Mouse (Mus musculus) B cell, adult 2 months (primary cell): ENCODE results near the gene Icos.
A peak's percentile ranks its signal among the peaks of the same experiment; 100 is the strongest.

Experiments
- DNase-seq, 2 experiments: peaks; one replicate each; pipeline ENCODE4 v3.0.0; 2022

Gene Icos

DNA sequence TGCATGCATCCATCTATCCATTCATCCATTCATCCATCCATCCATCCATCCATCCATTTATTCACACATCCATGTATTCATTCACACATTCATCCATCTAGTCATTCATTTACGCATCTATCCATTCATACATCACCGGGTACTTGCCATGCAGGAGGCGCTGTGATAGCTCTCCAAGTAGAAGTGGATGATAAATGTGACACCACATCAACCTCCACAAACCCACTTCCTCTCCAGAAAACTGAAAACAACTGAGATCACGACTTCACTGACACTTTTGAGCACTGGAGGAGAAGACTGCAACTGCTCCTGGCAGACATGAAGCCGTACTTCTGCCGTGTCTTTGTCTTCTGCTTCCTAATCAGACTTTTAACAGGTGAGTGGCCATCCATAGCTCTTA lies at the start of gene Icos:
Gene Icos (plus strand): TSS at position 287 of the 400 bp plus-strand sequence.
- DNase-seq: no peak

DNA sequence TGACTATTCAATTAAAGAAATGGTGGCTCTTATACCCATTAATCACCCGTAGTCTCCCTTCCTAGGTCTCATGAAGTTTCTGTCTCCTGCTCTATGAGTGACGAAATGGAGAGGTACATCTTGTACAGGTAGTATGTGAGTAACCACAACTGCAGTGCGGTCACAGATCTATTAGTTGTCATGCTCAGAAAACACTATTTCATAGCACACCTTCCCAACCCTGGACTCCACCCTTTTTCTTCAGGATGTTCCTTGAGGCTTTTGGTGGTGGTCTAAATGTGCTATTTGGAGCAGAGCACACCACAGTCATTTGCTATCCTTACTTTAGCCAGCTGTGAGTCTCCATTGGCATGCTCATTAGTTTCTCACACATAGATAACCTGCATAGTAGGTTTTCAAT lies 48.7 kb upstream of the Icos start:
- DNase-seq: no peak

DNA sequence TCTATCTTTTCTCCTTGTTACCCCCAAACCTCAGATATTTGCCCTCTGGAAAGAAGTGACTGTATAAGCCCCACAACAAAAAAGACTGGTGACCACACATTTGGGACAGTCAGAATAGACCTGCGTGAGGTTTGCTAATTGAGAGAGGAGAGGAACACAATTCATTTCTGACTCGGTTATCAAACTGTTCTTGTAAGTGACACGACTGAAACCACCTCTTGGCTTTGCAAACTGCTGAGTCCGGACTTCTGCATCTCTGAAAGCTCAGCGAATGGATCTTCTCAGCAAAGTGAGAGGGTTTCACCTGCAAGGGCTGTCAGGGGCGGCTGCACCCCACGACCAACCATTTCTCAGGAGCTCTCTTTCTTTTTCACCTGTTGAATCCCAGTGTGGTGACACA lies 47.3 kb upstream of the Icos start:
- no peak for DNase-seq

DNA sequence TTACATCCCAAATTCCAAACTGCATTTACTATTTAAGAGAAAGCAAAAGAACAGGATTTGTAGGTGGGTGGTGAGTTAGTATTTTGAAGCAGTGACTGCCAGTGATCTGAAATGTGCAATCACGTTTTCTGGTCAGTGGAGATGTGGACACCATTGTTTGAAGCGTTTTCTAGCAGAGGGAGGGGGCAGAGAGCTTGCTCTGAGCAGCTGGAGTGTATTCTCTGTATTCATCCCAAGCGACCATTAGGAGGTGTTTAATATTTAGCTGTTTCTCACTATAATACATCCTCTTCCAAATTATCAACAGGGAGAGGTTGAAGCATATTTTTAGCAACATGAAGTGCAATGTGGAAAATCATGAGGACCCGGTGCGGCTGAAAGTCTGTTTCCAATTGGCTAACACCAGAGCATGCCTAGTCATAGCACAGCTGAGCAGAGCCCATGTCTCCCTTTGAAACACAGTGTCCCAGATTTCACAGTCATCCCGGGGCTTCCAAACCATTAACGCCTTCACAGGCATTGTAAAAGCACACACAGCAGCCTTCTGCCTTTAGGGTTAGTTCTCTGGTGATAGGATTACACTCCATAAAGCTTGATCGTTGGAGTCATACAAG lies 41.7 kb upstream of the Icos start:
- no peak for DNase-seq

DNA sequence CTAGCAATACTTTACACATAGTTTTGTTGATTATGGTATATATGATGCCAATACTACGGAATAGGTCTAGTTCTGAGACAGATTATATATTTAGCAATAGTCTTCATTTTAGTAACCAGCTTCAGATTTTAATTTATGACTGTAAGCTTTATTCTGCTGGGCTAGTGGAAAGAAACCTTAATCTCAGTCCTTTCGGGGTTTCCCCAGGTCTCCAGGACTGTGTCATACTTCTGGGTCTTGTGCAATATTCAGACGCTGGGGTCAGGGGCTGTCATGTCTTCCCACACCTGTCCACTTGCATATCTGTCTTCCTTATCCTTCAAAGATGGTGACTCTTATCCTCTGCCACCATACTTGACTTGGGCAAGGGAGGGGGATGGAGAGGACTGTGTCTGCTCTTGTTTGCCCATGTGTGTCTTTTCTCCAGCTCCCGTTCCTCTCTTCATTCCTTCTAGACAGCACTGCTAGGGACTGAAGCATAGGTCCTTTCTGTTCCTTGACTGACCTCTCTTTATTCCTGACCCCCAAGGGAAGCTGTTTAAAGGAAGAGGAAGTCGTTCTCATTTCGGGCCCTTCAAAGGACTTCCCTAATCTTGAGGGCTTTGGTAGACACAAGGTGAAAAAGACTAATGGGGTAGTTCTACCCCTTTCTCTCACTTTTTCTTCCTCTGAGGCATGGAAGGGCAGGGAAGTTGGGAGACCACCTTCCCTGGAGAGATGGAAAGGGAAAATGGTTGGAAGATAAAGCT lies 40.6 kb upstream of the Icos start:
- DNase-seq: no peak

DNA sequence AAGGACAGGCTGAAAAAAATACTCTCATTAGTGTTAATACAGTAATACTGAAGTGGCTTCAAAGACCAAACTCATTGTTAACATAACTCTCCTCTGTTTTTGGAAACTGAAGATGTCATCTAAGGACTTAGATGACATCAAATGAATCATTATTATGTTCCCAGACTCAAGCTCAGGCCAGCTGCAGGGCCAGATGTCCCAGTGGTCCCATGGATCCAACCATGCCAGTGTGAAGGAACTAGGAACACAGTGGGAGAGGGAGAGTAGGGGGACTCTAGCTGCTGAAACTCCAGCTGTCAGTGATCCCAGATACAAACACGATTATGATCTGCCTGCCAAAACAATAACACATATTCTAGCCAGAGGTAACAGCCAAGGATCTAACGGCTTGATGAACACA lies 39.5 kb upstream of the Icos start:
- DNase-seq: no peak

DNA sequence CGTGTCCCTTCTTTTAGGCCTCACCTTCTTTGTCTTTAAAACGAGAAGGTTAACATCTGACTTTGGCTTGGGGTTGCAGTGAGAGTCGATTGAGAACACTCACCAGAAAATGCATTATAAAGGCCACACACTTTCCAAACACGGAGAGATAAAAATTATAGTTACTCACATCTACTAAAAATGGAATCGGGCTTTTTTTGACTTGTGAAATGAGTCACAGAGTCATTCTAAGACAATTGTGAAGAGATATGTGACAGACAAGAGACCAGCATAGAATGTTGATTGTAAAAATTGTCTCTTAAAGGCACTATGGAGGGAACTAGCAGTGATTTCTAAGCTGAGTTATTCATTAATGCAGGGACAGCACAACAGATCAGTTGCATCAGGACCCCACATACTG lies 38.8 kb upstream of the Icos start:
- no peak for DNase-seq

DNA sequence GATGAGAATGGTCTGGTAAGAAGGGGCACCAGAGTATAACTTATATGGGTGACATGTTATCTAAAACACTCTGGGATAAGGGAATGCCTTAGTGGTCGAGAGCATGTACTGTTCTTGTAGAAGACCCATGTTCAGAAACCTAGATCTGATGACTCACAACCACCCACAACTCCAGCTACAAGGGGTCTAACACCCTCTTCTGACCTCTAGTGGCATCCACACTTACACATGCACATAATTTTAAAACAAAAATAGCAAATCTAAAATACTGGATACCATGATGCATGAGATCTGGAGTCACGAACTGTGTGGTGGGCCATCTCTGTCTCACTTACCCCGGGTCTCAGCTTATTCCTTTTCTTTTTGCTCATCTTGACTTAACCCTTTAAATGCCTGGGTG lies 37.7 kb upstream of the Icos start:
- no peak for DNase-seq

DNA sequence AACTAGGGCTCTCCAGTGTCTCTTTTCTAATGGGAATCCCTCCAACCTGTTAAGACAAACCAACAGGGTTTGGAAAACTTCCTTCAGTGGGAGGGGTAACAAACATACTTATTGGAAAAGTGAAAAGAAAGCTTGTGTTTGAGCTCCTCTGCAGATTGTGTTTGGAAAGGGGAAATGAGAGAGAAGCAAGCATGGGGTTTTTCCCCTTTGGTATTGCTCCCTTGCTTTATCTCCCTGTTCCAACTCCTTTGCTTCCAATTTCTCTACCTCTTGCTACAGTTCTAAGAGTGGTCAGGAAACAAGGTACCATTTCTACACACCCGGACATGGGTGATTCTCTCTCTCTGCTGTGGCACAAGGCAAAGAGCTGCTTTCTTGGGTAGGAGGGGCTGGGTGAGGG lies 37.1 kb upstream of the Icos start:
- DNase-seq: no peak

DNA sequence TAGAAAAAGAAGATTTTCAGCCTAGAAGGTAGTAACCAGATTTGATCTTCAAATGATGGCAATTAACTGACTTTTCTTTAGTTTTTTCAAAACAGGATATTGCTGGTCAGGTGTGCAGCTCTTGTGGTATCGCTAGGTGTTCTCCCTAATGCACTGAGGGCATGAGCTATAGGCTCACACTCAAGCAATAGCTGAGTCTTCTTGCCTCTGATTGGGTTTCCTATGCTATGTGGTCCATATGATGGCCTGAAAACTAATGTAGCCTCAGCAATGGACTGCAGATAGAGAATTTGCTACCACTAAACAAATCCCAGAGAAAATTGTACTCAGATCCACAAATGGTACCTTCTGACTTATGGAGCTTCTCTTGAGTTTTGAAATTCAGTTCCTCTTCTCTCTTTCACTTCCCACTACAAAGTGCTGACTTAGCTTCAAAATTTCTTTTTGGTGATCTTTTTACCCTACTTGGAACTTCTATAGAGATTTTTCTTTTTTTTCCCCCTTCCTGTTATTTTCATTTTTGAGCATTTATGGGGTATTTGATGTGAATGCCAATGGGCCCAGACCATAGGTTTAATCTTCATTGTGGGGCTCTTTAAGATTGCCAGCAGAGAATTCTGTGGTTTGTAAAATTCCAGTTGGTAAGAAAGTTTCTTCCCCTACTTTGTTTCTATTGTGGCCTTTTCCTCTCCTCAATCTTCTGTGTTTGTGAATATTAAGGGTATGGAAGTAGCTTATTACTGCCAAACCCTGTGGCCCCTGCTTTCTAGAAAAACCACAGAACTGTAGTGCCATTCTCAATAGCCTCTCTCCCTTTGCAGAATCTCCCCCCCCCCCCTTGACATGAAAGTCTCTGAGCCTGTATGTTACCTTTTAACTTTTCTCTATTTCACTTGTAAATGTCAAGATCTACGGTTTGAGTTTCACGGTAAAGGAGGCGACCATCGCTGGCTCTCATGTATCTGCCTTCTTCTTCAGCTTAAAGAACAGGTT lies 36.4 kb upstream of the Icos start:
- DNase-seq: peak; percentile 59 to 69

DNA sequence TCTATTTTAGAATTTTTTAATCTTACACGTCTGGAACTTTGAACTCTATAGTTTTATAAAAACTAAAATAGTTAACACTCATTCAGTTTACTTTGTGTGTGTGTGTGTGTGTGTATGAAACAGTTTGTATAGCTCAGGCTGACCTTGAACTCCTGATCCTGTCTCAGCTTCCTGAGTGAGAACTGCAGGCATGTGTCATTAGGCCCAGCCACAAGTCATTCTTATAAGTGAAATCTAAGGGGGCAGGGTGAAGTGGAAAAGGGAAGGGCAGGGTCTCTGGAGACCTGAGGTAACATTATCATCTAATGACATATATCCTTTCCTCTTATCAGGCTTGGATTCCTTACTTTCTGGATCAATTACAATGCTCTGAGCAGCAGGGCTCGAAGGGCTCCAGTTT lies 34.8 kb upstream of the Icos start:
- no peak for DNase-seq

DNA sequence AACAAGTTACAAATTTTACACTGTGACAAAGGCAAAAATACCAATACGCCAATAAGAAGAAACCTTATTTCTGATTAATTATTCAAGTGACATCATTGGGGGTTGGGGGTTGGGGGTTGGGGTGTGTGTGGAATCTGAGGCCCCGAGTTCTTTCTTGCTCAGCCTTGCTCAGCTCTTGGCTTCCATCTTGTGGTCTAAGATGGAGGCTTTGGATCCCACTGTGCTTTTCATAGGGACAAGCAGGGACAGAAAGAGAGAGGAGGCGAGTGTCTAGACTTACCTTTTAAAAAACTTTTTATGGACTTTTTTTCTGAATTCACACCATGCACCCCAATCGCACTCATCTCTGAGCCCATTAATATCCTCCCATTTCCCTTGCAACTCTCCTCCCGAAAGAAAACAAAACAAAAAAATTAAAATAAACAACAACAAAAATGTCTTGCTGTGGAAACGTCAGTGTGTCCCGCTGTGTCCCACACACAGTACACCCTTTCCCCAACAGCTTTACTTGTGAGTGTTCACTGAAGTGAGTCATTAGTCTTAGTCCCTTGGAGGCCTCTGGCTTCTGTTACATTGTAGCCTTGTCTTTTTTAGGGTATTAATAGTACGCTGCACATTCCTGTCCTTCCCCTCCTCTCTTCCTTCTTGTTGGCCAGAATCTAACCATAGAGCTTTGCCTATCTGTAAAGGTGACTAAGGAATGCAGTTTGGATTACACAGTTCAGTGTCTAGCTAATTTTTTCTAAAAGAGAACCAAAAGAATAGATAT lies 31.9 kb upstream of the Icos start:
- DNase-seq: no peak

DNA sequence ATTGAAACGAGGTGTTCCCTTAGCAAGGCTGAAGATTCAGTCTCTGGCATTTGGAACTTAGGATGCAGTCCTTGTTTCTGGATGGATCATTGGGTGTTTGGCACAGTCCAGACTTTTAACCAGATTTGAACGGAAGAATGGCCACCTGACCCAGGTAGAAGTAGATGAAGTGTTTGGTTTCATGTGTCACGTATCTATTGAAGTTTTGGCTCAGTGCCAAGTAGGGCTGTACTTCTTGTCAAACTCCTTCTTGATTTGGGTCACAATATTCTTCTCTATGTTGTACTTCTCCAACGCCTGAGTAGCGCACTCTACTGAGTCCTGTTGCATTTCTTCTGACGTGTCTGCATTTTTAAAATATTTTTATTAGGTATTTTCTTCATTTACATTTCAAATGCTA lies 29.6 kb upstream of the Icos start:
- no peak for DNase-seq

DNA sequence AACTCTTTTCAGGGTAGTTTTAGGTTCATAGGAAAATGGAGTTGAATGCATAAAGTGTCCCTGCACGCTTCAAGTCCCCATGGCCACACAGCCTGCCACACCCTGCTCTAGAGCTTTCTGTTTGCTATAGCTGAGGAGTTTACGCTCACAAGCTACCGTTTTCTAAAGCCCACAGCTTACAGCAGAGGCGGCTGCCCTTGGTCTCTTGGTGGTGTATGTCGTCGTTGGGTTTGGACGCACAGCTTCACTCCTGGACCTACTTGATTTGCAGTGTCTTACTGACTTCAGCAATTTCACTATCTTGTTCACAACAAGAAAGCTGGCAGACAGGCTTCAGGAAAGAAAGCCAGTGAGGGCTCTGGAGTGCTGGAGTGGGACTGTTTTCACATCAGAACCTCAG lies 24.8 kb upstream of the Icos start:
- no peak for DNase-seq

DNA sequence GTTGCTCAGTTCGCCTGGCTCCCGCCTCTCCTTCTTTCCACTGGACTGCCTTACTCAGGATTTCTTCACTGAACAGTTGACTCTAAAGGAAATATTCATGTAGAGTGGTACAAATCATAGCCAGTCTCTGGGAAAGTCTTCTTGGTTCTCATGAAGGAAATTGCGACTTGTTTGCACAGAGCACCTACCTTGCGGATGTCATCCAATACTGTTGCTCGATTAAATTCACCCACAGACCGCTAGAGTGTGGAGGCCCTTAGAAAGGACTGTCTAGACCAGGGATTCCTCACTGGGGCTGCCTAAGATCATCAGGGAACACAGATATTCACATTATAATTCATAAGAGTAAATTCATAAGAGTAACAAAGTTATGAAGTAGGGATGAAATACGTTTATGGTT lies 24.0 kb upstream of the Icos start:
- DNase-seq: no peak

DNA sequence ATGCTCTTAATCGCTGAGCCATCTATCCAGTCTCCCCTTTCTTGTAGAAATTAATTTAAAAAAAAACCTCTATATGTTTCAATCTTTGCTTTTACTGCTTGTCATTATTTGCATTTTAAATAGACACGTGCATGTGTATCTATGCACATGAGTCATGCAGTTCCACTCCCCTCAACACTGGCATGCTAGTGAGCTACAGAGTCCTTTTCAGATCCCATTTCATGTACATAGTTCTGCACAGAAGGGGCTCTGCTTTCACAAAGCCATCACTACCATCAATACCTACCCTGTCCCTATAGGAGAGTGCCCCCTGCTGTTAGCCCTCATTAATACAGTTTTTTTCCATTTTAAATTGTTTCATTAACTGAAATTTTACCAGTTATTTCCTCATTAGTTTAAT lies 23.0 kb upstream of the Icos start:
- peak; percentile 59 to 62 for DNase-seq

DNA sequence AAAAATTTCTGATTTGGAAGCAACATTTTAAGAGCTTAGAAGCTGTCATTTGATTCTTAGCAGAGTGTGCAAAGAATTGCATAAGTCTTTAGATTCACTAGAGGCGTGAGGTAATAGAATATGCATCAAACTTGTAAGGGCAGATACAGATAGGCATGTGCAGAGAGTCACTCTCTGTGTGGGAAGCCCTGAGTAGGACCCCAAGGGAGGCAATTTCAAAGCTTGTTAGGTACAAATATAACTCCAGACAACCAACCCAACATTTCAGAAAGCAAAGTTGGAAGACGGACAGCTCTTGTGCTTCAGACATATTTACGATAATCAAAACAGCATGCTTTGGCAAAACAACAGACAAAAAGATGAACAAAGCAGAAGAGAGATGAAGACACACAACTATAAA lies 22.5 kb upstream of the Icos start:
- DNase-seq: no peak

DNA sequence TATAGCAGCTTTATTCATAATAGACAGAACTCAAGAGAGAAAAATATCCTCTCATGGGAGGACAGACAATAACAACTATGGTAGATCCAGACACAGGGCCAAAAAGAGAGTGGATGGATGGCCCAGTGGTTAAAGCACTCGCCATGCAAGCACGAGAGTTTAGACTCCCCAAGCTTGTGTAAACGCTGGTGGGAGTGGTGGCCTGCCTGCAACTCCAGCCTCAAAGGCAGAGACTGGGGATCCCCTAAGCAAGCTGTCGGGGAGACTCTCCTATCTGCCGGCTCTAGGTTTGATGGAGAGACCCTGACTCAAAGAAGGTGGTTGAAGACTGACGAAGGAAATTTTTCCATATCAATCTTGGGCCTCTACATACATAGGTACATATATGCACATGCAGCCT lies 21.5 kb upstream of the Icos start:
- no peak for DNase-seq

DNA sequence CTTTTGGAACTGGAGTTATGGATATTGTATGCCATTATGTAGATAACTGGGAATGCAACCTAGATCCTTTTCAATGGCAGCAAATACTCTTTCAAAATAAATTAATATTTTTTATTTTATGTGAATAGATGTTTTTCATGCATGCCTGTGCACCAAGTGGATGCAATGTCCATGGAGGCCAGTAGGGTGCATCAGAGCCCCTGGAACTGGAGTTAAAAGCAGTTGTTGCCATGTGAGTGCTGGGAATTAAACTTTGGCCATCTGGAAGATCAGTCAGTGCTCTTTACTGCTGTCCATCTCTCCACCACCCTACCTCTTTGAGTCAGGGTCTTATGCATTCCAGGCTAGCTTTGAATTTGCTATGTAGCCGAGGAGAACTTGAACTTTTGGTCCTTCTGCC lies 19.4 kb upstream of the Icos start:
- no peak for DNase-seq

DNA sequence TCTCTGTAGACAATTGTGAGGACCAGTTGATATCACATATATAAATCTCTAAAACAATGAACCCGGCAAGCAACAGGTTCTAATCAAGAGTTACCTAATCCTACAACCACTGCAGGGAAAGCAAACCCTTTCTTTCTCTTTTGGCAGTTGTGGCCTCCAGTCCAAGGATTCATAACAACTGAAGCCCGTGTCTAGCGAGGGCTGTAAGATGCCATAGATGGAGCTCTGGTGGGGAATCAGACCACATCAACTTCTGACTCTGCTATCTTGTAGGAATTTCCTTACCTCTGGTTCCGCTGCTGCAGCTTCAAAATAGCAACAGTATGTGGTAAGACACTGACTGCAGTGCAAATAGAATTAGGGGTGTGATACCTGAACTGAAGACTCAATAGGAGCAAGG lies 18.5 kb upstream of the Icos start:
- DNase-seq: no peak

DNA sequence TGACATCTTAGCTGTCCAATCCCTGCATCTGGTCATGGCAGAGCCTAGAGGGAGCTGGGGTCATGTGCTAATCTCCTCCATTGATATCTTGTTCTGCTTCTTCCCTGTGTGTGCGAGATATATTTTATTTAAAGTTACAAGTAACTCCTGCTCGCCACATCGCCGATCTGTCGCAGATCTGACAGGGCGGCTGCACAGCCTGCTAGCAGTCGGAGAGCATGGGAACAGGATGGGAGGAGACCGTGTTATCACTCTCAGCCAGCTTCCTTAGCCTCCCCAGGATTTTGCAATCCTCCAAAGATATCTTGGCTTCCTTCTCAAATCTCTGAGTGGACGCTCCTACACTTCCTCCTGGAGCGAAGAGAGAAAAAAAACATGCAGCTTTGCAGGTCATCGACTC lies 17.3 kb upstream of the Icos start:
- no peak for DNase-seq

DNA sequence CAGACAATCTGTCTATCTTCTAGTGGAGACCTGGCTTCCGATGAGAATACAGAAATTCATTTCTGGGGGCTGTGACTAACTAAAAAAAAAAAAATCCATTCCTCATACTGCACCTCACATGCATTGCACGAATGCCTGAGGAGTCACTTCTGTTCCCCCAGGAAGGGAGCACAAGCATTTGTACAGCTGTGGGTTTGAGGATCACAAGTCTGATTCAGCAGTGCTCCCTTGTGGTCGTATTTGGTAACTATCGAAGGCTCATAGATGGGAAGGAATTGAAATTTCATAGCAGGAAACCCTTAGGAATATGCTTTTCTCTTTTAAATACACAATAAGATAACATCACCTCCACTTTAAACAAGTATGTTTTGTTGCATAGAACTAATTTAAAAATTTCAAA lies 16.6 kb upstream of the Icos start:
- peak; percentile 47 to 55 for DNase-seq

DNA sequence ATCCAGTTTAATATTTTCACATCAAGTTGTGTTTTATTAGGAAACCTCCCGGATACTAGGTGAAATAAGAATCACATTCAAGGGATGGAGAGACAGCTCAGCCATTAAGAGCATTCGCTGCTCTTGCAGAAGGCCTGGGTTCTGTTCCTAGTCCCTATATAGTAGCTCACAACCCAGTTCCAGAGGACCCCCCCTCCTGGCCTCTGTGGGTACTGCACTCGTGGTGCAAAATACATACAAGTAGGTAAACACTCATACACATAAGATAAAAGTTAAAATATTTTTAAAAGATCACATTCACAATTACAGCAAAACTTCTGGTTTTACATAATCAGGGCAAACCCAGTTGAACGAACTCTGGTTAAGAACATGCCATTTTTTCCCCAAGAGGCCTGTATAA lies 15.6 kb upstream of the Icos start:
- DNase-seq: peak; percentile 27 to 39
